Mouse (Mus musculus): ENCODE data around the gene Lman2.

DNA sequence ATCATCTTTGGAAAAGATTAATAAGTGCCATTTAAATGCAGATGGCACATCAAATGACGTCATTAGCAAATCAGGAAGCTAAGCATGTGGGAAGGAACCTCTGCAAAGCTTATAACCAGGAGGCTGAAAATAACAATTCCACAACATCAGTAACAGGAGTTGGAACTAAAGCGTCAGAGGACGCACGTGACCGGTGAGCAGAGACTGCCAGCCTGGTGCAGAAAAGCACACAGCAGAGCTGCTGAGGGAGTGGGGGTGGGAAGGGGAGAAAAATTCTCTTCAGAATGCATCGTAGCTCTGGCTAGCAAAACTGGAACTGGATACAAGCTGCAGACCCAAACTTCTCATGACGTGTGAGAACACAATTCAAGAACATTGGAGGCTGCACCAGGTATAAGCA lies 18.3 kb downstream of the Lman2 start:
- TF ChIP-seq TAL1 (IDR thresholded peaks at IDR 0.05; ENCODE audit: low read length): no peak
- no peak for TF ChIP-seq GATA1 (IDR thresholded peaks at IDR 0.05; ENCODE audit: low read length)

Data from erythroblast, embryonic 14.5 days (primary cell).